Mouse (Mus musculus): Measurements from ENCODE around the gene Haspin. TPM values are rescaled to one million over a fixed set of nuclear protein-coding genes. Genes with fewer than 3 reads are reported as not detected.

Haspin gene
- total and polyA plus RNA-seq, 3 experiments, result 0.16 to 0.23 (median 0.16) TPM

GRCm38 (mm10) chr11:73099976-73100750 lies 37.9 kb downstream of the Haspin start:
- DNase-seq, result no peak
- Histone ChIP-seq H3K27ac (no peak overlapping the region), H3K4me1 (ENCODE audit: control insufficient read depth, insufficient read depth, low read length) (peaks cover 2% of the 10 kb centered on the region), H3K4me3 (no peak overlapping the region), H3K9ac (ENCODE audit: low read depth, low read length) (no peak overlapping the region), H3K79me2 (replicated peaks; ENCODE audit: control insufficient read depth, insufficient read depth, low read length) (no peaks in the 10 kb centered on the region), H3K36me3 (ENCODE audit: control insufficient read depth, insufficient read depth, low read length) (no peaks in the 10 kb centered on the region), H3K27me3 (ENCODE audit: control insufficient read depth, insufficient read depth, low read length) (no peaks in the 10 kb centered on the region)
- TF ChIP-seq CTCF (IDR thresholded peaks at IDR 0.05), result no peak
- no peak for TF ChIP-seq POLR2A (IDR thresholded peaks at IDR 0.05; ENCODE audit: insufficient read depth, low read depth, low read length)
- TF ChIP-seq EP300 (IDR thresholded peaks at IDR 0.05; ENCODE audit: insufficient read depth, low read depth, low read length), result no peak
- WGBS, result 80% methylated on average over 14 of the region's 14 CpGs
- intact Hi-C loops (cut with DNase I), result no loop called here

DNA sequence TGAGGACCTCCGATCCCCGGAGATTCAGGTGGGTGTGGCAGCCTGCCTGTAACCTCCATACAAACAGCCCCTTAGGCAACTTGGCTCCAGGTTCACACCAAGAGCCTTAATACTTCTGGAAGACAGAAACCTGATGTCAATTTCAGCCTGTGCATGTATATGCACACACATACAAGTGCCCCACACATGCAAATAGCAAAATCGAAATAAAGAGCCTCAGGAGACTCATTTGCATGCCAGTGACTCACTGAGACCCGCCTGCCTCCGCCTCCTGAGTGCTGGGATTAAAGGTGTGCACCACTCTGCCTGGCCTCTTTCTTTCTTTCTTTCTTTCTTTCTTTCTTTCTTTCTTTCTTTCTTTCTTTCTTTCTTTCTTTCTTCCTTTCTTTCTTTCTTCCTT lies 39.2 kb downstream of the Haspin start:
- whole genome bisulfite sequencing, result 70% methylated on average over 5 of the region's 5 CpGs
- Histone ChIP-seq H3K79me2 (replicated peaks; ENCODE audit: control insufficient read depth, insufficient read depth, low read length) (no peaks in the 10 kb centered on the region), H3K27me3 (ENCODE audit: control insufficient read depth, insufficient read depth, low read length) (no peaks in the 10 kb centered on the region), H3K4me3 (no peak overlapping the region), H3K4me1 (ENCODE audit: control insufficient read depth, insufficient read depth, low read length) (peaks cover 2% of the 10 kb centered on the region), H3K27ac (no peak overlapping the region), H3K36me3 (ENCODE audit: control insufficient read depth, insufficient read depth, low read length) (no peaks in the 10 kb centered on the region), H3K9ac (ENCODE audit: low read depth, low read length) (no peak overlapping the region)
- intact Hi-C loops (cut with DNase I), result no loop called here
- DNase-seq, result no peak
- TF ChIP-seq CTCF (IDR thresholded peaks at IDR 0.05), result no peak
- no peak for TF ChIP-seq POLR2A (IDR thresholded peaks at IDR 0.05; ENCODE audit: insufficient read depth, low read depth, low read length)
- no peak for TF ChIP-seq EP300 (IDR thresholded peaks at IDR 0.05; ENCODE audit: insufficient read depth, low read depth, low read length)

DNA sequence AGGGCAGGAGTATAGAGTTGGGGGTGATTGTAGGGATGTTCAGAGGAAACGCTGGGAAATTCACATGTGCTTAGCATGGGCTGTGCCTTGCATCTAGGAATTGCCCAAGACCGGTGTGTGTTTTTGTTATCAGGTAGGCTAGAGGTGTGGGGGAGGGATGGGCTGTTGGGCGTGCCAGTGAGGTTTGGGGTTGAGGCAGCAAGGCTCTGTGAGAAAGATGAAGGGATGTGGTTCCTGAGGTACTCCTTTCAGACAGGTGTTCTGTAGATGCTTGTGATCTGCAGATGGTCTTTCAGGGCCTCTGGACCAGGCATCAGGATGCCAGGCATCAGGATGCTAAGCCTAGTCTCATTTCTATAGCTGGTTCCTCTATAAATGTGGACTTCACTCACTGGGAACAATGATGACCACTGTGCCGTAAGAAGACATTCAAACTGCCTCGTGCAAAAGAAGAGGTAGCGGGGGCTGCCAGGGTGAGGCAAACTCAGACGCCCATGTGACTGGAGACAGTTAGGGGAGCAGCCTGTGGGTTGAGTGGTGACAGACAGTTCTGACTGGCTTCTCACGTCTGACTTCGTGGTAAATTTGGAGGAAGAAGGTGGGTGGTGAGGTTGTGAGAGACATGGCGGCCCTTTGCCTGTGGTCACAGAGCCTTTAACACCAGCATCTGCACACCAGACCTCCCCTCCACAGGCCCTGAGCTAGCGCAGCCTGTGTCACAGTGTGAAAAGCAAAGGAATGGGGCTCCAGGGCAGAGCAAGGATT lies 43.7 kb downstream of the Haspin start:
- Histone ChIP-seq H3K36me3 (ENCODE audit: control insufficient read depth, insufficient read depth, low read length) (no peaks in the 10 kb centered on the region), H3K79me2 (replicated peaks; ENCODE audit: control insufficient read depth, insufficient read depth, low read length) (no peaks in the 10 kb centered on the region), H3K9ac (ENCODE audit: low read depth, low read length) (no peak overlapping the region), H3K27ac (no peak overlapping the region), H3K27me3 (ENCODE audit: control insufficient read depth, insufficient read depth, low read length) (no peaks in the 10 kb centered on the region), H3K4me1 (ENCODE audit: control insufficient read depth, insufficient read depth, low read length) (no peaks in the 10 kb centered on the region), H3K4me3 (no peak overlapping the region)
- no peak for DNase-seq
- intact Hi-C loops (cut with DNase I), result no loop called here
- TF ChIP-seq EP300 (IDR thresholded peaks at IDR 0.05; ENCODE audit: insufficient read depth, low read depth, low read length), result no peak
- no peak for TF ChIP-seq POLR2A (IDR thresholded peaks at IDR 0.05; ENCODE audit: insufficient read depth, low read depth, low read length)
- TF ChIP-seq CTCF (IDR thresholded peaks at IDR 0.05), result no peak
- WGBS, result 75% methylated on average over 11 of the region's 11 CpGs

DNA sequence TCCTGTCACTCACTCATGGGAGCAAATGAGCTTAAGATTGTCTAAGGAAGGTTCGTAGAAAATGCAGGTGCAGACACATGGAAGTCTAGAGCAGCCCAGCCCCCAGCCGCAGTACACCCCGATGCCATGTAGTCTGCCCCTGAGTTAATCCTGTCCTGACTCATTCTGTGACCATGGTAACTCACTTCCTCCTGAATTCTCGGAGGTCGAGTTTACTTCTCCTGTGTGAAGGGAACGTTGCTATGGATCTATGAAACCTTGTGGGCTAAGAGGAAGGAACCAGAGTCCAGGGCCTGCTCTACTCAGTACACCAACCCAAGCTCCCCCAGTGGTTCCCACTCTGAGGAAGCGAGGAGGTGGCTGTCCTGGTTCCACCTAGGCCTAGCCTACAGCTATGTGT lies 45.2 kb downstream of the Haspin start:
- H3K79me2 ChIP-seq (replicated peaks; ENCODE audit: control insufficient read depth, insufficient read depth, low read length), result no peaks in the 10 kb centered on the region
- no peaks in the 10 kb centered on the region for H3K4me1 ChIP-seq (ENCODE audit: control insufficient read depth, insufficient read depth, low read length)
- H3K9ac ChIP-seq (ENCODE audit: low read depth, low read length), result no peak overlapping the region
- intact Hi-C loops (cut with DNase I), result no loop called here
- no peaks in the 10 kb centered on the region for H3K36me3 ChIP-seq (ENCODE audit: control insufficient read depth, insufficient read depth, low read length)
- no peak for TF ChIP-seq POLR2A (IDR thresholded peaks at IDR 0.05; ENCODE audit: insufficient read depth, low read depth, low read length)
- TF ChIP-seq CTCF (IDR thresholded peaks at IDR 0.05), result no peak
- 50% methylated on average over 7 of the region's 7 CpGs for WGBS
- no peak for DNase-seq
- H3K27ac ChIP-seq, result no peak overlapping the region
- no peak overlapping the region for H3K4me3 ChIP-seq
- no peaks in the 10 kb centered on the region for H3K27me3 ChIP-seq (ENCODE audit: control insufficient read depth, insufficient read depth, low read length)

- no peaks in the 10 kb centered on the region for H3K79me2 ChIP-seq (replicated peaks; ENCODE audit: control insufficient read depth, insufficient read depth, low read length)
- no peak overlapping the region for H3K9ac ChIP-seq (ENCODE audit: low read depth, low read length)
- H3K4me1 ChIP-seq (ENCODE audit: control insufficient read depth, insufficient read depth, low read length), result no peaks in the 10 kb centered on the region
- WGBS, result 68% methylated on average over 4 of the region's 4 CpGs
- H3K4me3 ChIP-seq, result no peak overlapping the region
- intact Hi-C loops (cut with DNase I), result no loop called here
- TF ChIP-seq POLR2A (IDR thresholded peaks at IDR 0.05; ENCODE audit: insufficient read depth, low read depth, low read length) (no peak), CTCF (IDR thresholded peaks at IDR 0.05) (no peak), EP300 (IDR thresholded peaks at IDR 0.05; ENCODE audit: insufficient read depth, low read depth, low read length) (no peak)
- no peaks in the 10 kb centered on the region for H3K27me3 ChIP-seq (ENCODE audit: control insufficient read depth, insufficient read depth, low read length)
- H3K27ac ChIP-seq, result no peak overlapping the region
- no peaks in the 10 kb centered on the region for H3K36me3 ChIP-seq (ENCODE audit: control insufficient read depth, insufficient read depth, low read length)
- DNase-seq, result no peak
Observed at GRCm38 (mm10) chr11:73092057-73092456, 46.0 kb downstream of the Haspin start.

GRCm38 (mm10) chr11:73090826-73091225 lies 47.3 kb downstream of the Haspin start:
- no peaks in the 10 kb centered on the region for H3K27me3 ChIP-seq (ENCODE audit: control insufficient read depth, insufficient read depth, low read length)
- no peaks in the 10 kb centered on the region for H3K4me1 ChIP-seq (ENCODE audit: control insufficient read depth, insufficient read depth, low read length)
- no peak overlapping the region for H3K4me3 ChIP-seq
- H3K36me3 ChIP-seq (ENCODE audit: control insufficient read depth, insufficient read depth, low read length), result no peaks in the 10 kb centered on the region
- no peak overlapping the region for H3K27ac ChIP-seq
- no peak overlapping the region for H3K9ac ChIP-seq (ENCODE audit: low read depth, low read length)
- intact Hi-C loops (cut with DNase I), result no loop called here
- no peaks in the 10 kb centered on the region for H3K79me2 ChIP-seq (replicated peaks; ENCODE audit: control insufficient read depth, insufficient read depth, low read length)
- no peak for DNase-seq
- no peak for TF ChIP-seq POLR2A (IDR thresholded peaks at IDR 0.05; ENCODE audit: insufficient read depth, low read depth, low read length)
- TF ChIP-seq EP300 (IDR thresholded peaks at IDR 0.05; ENCODE audit: insufficient read depth, low read depth, low read length), result no peak
- no peak for TF ChIP-seq CTCF (IDR thresholded peaks at IDR 0.05)
- 90% methylated on average over 2 of the region's 2 CpGs for WGBS

Data from heart, adult 2 months (tissue).